Mouse (Mus musculus) erythroblast, embryonic 14.5 days (primary cell): ENCODE measurements around the gene Rasgrp2.

Experiments used
- GATA1 ChIP-seq: IDR thresholded peaks from 2 replicates; pipeline ENCODE4 v1.6.1; 2012; ENCODE audit warnings: low read length, inconsistent platforms, mixed read lengths
- TAL1 ChIP-seq: IDR thresholded peaks from 3 replicates; pipeline ENCODE4 v1.6.1; 2012; ENCODE audit warnings: low read length, inconsistent platforms, mixed read lengths

DNA sequence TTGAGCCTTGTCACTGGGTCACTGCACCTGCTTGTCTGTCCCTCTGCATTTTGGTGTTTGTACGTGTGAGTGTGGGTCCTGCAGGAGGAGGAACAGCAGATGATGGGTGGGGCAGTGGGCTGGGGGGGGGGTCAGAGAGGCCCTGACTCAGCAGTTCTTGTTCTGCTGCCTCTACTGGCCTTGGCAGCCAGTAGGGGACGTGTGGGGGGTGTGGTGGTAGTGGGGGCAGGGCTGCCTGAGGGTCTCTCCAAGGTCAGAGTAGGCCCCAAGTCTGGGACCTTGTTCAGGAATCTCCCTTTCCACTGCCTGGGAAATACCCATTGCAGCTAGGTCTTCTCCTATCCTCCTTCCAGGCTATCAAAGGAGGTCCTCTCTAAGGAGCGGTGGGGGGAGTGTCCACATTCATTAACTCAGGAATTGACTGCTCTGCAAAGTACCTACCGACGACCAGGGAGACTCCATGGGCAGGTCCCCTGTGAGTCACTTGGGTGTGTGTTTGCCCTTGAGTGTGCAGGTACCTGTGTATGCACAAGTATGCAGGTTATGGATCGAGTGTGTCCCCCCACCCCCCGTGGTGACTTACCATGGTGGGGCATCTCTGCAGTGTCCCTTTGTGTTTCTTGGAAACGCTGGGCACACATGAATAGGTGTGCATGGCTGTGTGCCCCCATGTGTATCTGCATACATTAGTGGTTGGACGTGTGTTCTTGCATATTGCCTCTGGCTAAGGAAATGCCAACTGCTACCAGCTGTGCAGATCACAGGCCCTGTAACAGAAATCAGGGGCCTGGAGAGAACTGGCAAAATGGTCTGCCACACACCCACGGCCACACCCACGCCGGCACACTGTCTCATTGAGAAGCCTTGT lies 18.0 kb downstream of the Rasgrp2 start:
- no peak for TF ChIP-seq TAL1
- TF ChIP-seq GATA1 = no peak
